Mouse (Mus musculus) myocyte (in vitro differentiated cells): ENCODE data around the gene Ccnyl1. TPM values are rescaled to one million over a fixed set of nuclear protein-coding genes. Genes with fewer than 3 reads are reported as not detected.
"Not testable (repeated sequence)": the region's sequence is repeated elsewhere in the genome, so short reads cannot be mapped to it uniquely, and the experiment has no call there.

Experiments
- H3K27me3 ChIP-seq: one replicate; pipeline ENCODE4 v1.6.1; 2011; ENCODE audit not compliant: control insufficient read depth, insufficient read depth, insufficient read length
- H3K36me3 ChIP-seq: one replicate; pipeline ENCODE4 v1.6.1; 2011; ENCODE audit not compliant: control insufficient read depth, insufficient read depth
- H3K4me2 ChIP-seq: one replicate; pipeline ENCODE4 v1.6.1; 2011; ENCODE audit warnings: low read depth, control low read depth
- H3K4me3 ChIP-seq: one replicate; pipeline ENCODE4 v1.5.1; 2011; ENCODE audit warnings: mild to moderate bottlenecking, control low read depth, moderate library complexity
- H3K79me2 ChIP-seq: one replicate; pipeline ENCODE4 v1.6.1; 2011; ENCODE audit not compliant: control insufficient read depth, insufficient read depth
- H3ac ChIP-seq: one replicate; pipeline ENCODE4 v1.6.1; 2011; ENCODE audit not compliant: control insufficient read depth, insufficient read length
- CEBPB ChIP-seq: IDR thresholded peaks from 2 replicates; pipeline ENCODE4 v1.6.1; 2011; ENCODE audit warnings: mild to moderate bottlenecking, moderate library complexity; ENCODE audit not compliant: poor library complexity, insufficient read depth, severe bottlenecking
- E2F4 ChIP-seq: IDR thresholded peaks from one replicate; pipeline ENCODE4 v1.6.1; 2011; ENCODE audit warnings: mild to moderate bottlenecking, control low read depth, moderate library complexity; ENCODE audit not compliant: insufficient read depth
- MAX ChIP-seq: IDR thresholded peaks from one replicate; pipeline ENCODE4 v1.6.1; 2011; ENCODE audit warnings: low read depth, mild to moderate bottlenecking, control low read depth
- MYOD1 ChIP-seq, 3 experiments: IDR thresholded peaks; one replicate each; pipeline ENCODE4 v1.6.1; 2011; ENCODE audit warnings: control low read depth in 2 of 3, low read depth in 2 of 3, mild to moderate bottlenecking in 2 of 3, moderate library complexity in 1 of 3; ENCODE audit not compliant: insufficient read length in 2 of 3, control insufficient read depth in 1 of 3
- MYOG ChIP-seq, 3 experiments: IDR thresholded peaks; one replicate each; pipeline ENCODE4 v1.6.1; 2011; ENCODE audit warnings: control low read depth in 2 of 3, low read depth in 2 of 3, mild to moderate bottlenecking in 2 of 3; ENCODE audit not compliant: insufficient read length in 2 of 3, control insufficient read depth in 1 of 3, insufficient read depth in 1 of 3
- POLR2A ChIP-seq: IDR thresholded peaks from one replicate; pipeline ENCODE4 v1.6.1; 2011; ENCODE audit warnings: low read depth, mild to moderate bottlenecking, control low read depth, moderate library complexity; ENCODE audit not compliant: insufficient read length
- POLR2AphosphoS2 ChIP-seq: IDR thresholded peaks from one replicate; pipeline ENCODE4 v1.6.1; 2011; ENCODE audit warnings: low read depth, control low read depth; ENCODE audit not compliant: insufficient read length
- REST ChIP-seq: IDR thresholded peaks from one replicate; pipeline ENCODE4 v1.6.1; 2011; ENCODE audit warnings: mild to moderate bottlenecking, control low read depth, moderate library complexity; ENCODE audit not compliant: insufficient read depth, insufficient read length
- SRF ChIP-seq: IDR thresholded peaks from one replicate; pipeline ENCODE4 v1.6.1; 2011; ENCODE audit warnings: low read depth; ENCODE audit not compliant: control insufficient read depth, insufficient read length
- TCF12 ChIP-seq: IDR thresholded peaks from one replicate; pipeline ENCODE4 v1.6.1; 2011; ENCODE audit warnings: mild to moderate bottlenecking, control low read depth; ENCODE audit not compliant: poor library complexity, insufficient read depth, severe bottlenecking
- TCF3 ChIP-seq: IDR thresholded peaks from one replicate; pipeline ENCODE4 v1.6.1; 2011; ENCODE audit warnings: low read depth, control low read depth; ENCODE audit not compliant: insufficient read length
- USF1 ChIP-seq: IDR thresholded peaks from one replicate; pipeline ENCODE4 v1.6.1; 2011; ENCODE audit warnings: low read depth, mild to moderate bottlenecking, control low read depth, moderate library complexity
- polyA plus RNA-seq: library from polyadenylated mRNA; unstranded; fragments of >200 nt; fragmentation: generic; extraction: Trizol; gene quantifications from one replicate; pipeline ENCODE4 v1.2.1, GENCODE M21; 2012; ENCODE audit warnings: missing spikeins

Gene Ccnyl1
- polyA plus RNA-seq, result 16.0 TPM

- no peaks in the 10 kb centered on the region for H3K36me3 ChIP-seq
- H3ac ChIP-seq, result peak within 1 kb of the TSS; percentile 59
- peak within 1 kb of the TSS; percentile 49 for H3K4me3 ChIP-seq
- no peaks in the 10 kb centered on the region for H3K27me3 ChIP-seq
- TF ChIP-seq USF1 (peak; percentile 99), E2F4 (peak; percentile 88), POLR2AphosphoS2 (peak; percentile 75), REST (no peak), SRF (peak; percentile 54), MYOG (IDR thresholded peaks at IDR 0.05; ENCODE audit: control insufficient read depth in 1 of 3, insufficient read depth in 1 of 3, insufficient read length in 2 of 3, low read depth in 2 of 3) (no peak), TCF12 (no peak), MYOD1 (IDR thresholded peaks at IDR 0.05; ENCODE audit: control insufficient read depth in 1 of 3, insufficient read length in 2 of 3, low read depth in 2 of 3) (no peak), CEBPB (no peak), MAX (no peak), POLR2A (peak; percentile 68), TCF3 (no peak)
- peaks cover 45% of the 10 kb centered on the region for H3K79me2 ChIP-seq
- peak within 1 kb of the TSS; percentile 93 for H3K4me2 ChIP-seq
These were observed at the start of gene Ccnyl1 for GRCm38 (mm10) chr1:64690213-64691013. Ccnyl1 (plus strand) TSS chr1:64690455.

DNA sequence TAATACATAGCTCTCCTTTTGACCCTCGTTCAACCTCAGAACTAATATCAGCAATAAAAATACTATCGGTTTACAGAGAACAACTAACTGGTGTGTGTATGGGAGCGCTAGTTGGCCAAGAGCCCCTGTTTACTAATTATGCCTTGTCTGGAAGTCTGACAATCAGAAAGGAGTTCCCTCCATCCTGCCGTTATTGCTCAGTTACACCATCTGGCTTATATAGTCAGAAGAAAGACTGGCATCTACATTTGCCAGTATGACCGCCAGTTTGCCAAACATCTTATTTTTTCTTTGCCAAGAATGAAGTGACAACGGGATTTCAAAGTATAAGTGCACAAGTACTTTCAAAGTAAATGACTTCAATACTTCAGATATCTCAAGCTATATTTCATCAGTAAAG is 49.2 kb upstream of the Ccnyl1 start:
- Histone ChIP-seq H3K79me2 (no peaks in the 10 kb centered on the region), H3K4me3 (no peak overlapping the region), H3K4me2 (no peak overlapping the region), H3K36me3 (no peaks in the 10 kb centered on the region), H3ac (no peak overlapping the region), H3K27me3 (no peaks in the 10 kb centered on the region)
- no peak for TF ChIP-seq REST
- no peak for TF ChIP-seq TCF3
- TF ChIP-seq POLR2A, result no peak
- TF ChIP-seq POLR2AphosphoS2, result no peak
- TF ChIP-seq E2F4, result no peak
- no peak for TF ChIP-seq TCF12
- no peak for TF ChIP-seq USF1
- TF ChIP-seq MYOD1 (IDR thresholded peaks at IDR 0.05; ENCODE audit: control insufficient read depth in 1 of 3, insufficient read length in 2 of 3, low read depth in 2 of 3), result no peak
- no peak for TF ChIP-seq CEBPB
- no peak for TF ChIP-seq SRF
- TF ChIP-seq MAX, result no peak
- no peak for TF ChIP-seq MYOG (IDR thresholded peaks at IDR 0.05; ENCODE audit: control insufficient read depth in 1 of 3, insufficient read depth in 1 of 3, insufficient read length in 2 of 3, low read depth in 2 of 3)

- not testable (repeated sequence) for H3K4me3 ChIP-seq, H3K36me3 ChIP-seq, H3K27me3 ChIP-seq, H3K79me2 ChIP-seq, H3K4me2 ChIP-seq, H3ac ChIP-seq
These were observed 47.7 kb upstream of the Ccnyl1 start for GRCm38 (mm10) chr1:64642541-64642940.

- Histone ChIP-seq H3K27me3 (no peaks in the 10 kb centered on the region), H3K79me2 (no peaks in the 10 kb centered on the region), H3K36me3 (no peaks in the 10 kb centered on the region), H3K4me3 (no peak overlapping the region), H3K4me2 (no peak overlapping the region), H3ac (no peak overlapping the region)
- no peak for TF ChIP-seq E2F4
- no peak for TF ChIP-seq MYOD1 (IDR thresholded peaks at IDR 0.05; ENCODE audit: control insufficient read depth in 1 of 3, insufficient read length in 2 of 3, low read depth in 2 of 3)
- no peak for TF ChIP-seq MYOG (IDR thresholded peaks at IDR 0.05; ENCODE audit: control insufficient read depth in 1 of 3, insufficient read depth in 1 of 3, insufficient read length in 2 of 3, low read depth in 2 of 3)
- no peak for TF ChIP-seq CEBPB
- TF ChIP-seq REST, result no peak
- no peak for TF ChIP-seq POLR2AphosphoS2
- TF ChIP-seq MAX, result no peak
- no peak for TF ChIP-seq TCF3
- TF ChIP-seq USF1, result no peak
- no peak for TF ChIP-seq POLR2A
- TF ChIP-seq SRF, result no peak
- no peak for TF ChIP-seq TCF12
These were observed 45.7 kb upstream of the Ccnyl1 start for GRCm38 (mm10) chr1:64644513-64644912.

DNA sequence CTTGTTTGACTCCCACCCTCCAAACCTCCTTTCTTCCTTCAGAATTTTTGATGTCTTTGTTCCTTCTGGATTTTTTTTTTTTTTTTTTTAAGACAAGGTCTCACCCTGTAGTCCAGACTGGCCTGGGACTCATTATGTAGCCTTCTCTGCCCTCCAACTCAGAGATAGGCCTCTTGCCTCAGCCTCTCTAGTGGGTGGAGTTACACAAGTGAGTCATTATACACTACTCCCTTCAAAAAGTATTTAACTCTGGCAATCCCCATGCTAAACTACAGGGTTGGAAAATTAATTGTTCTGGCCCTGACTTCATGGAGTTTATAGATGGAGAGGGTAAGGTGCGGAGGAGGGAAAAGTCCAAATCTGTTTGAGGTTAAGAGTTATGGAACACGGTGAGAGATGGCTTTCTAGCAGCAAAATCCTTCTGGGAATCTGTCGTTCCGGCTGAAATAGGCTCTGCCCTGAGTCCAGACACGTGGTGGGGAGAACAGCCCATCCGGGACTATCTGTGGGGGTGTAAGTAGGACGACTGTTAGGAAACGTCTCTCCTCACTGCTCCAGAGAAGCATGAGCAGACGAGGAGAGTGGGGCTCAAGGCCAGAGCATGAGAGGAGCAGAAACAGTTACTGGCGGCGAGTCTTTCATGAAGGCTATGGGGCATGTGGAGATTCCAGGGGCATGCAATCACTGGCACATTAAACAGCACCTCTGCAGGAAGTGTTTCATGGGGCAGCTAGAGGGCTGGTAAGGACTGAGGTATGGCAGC is 40.7 kb upstream of the Ccnyl1 start:
- TF ChIP-seq CEBPB, result no peak
- no peak for TF ChIP-seq SRF
- TF ChIP-seq POLR2AphosphoS2, result no peak
- TF ChIP-seq TCF3, result no peak
- TF ChIP-seq E2F4, result no peak
- no peak for TF ChIP-seq MYOG (IDR thresholded peaks at IDR 0.05; ENCODE audit: control insufficient read depth in 1 of 3, insufficient read depth in 1 of 3, insufficient read length in 2 of 3, low read depth in 2 of 3)
- H3K36me3 ChIP-seq, result no peaks in the 10 kb centered on the region
- H3ac ChIP-seq, result no peak overlapping the region
- peak overlapping the region; percentile 9 for H3K4me2 ChIP-seq
- no peaks in the 10 kb centered on the region for H3K27me3 ChIP-seq
- H3K4me3 ChIP-seq, result no peak overlapping the region
- no peaks in the 10 kb centered on the region for H3K79me2 ChIP-seq
